Mouse (Mus musculus): ENCODE data around the gene Eml4.

GRCm38 (mm10) chr17:83374123-83374522, 23.4 kb downstream of the Eml4 start:
- TF ChIP-seq CTCF (IDR thresholded peaks at IDR 0.05; ENCODE audit: control insufficient read depth, insufficient read depth, low read length) (no peak), POLR2A (IDR thresholded peaks at IDR 0.05; ENCODE audit: borderline replicate concordance, control insufficient read depth, low read depth, low read length) (no peak)

All from bone marrow, adult 2 months (tissue).